Mouse (Mus musculus) left cerebral cortex, postnatal 10 days (tissue): ENCODE results near the gene Rnf111. TPM values are rescaled to one million over a fixed set of nuclear protein-coding genes. Genes with fewer than 3 reads are reported as not detected.

Experiments
- microRNA-seq: library from miRNA; unstranded; fragments of <30 nt; microRNA quantifications from one replicate; pipeline ENCODE4 v1.2.0, GENCODE M21; 2022
- total RNA-seq, 2 experiments: library from RNA; stranded (reverse); gene quantifications; 2 replicates each; pipeline ENCODE4 v1.2.3; 2021

Rnf111 gene
- total RNA-seq, 2 experiments from 2014 or later, result 36.1 to 39.8 TPM

Small RNA genes within 50 kb of the gene (microRNA-seq; reads per million reads assigned to microRNA genes)
- gene Mir5626, result not detected

Other genes with a start within 250 kb of the Rnf111 start
- gene Ccnb2, start 82.2 kb downstream of the Rnf111 start, total RNA-seq, result 1 to 10 TPM; 3.6 TPM
- 10 to 100 TPM; 43.6 to 45.4 TPM for gene Sltm, start 39.0 kb upstream of the Rnf111 start, total RNA-seq
- gene Gm10642, start 152.5 kb upstream of the Rnf111 start, total RNA-seq, result 1 to 10 TPM; 1.7 to 2.0 TPM
- 10 to 100 TPM; 32.8 to 36.2 TPM for gene Mindy2, start 153.4 kb upstream of the Rnf111 start, total RNA-seq
- gene Adam10, start 175.3 kb upstream of the Rnf111 start, total RNA-seq, result 10 to 100 TPM; 83.8 to 86.3 TPM